Mouse (Mus musculus) testis, adult 2 months (tissue): Measurements from ENCODE around the gene Pcx. TPM values are rescaled to one million over a fixed set of nuclear protein-coding genes. Genes with fewer than 3 reads are reported as not detected.
A peak's percentile ranks its signal among the peaks of the same experiment; 100 is the strongest.

Experiments
- H3K27ac ChIP-seq: fragments of 200-500 bp; 2 replicates; pipeline ENCODE4 v1.5.1; 2012; ENCODE audit warnings: low read depth, low read length; ENCODE audit not compliant: control insufficient read depth, insufficient read depth
- H3K27me3 ChIP-seq: fragments of 200-500 bp; 2 replicates; pipeline ENCODE4 v1.6.1; 2012; ENCODE audit warnings: mild to moderate bottlenecking, low read length, moderate library complexity; ENCODE audit not compliant: control insufficient read depth, insufficient read depth
- H3K36me3 ChIP-seq: fragments of 200-500 bp; 2 replicates; pipeline ENCODE4 v1.6.1; 2012; ENCODE audit warnings: mild to moderate bottlenecking, low read length; ENCODE audit not compliant: control insufficient read depth, insufficient read depth
- H3K4me1 ChIP-seq: fragments of 200-500 bp; 2 replicates; pipeline ENCODE4 v1.6.1; 2012; ENCODE audit warnings: low read length; ENCODE audit not compliant: control insufficient read depth, insufficient read depth
- H3K4me3 ChIP-seq: fragments of 200-500 bp; 2 replicates; pipeline ENCODE4 v1.5.1; 2012; ENCODE audit warnings: low read depth, mild to moderate bottlenecking, low read length, moderate library complexity, mixed read lengths; ENCODE audit not compliant: control insufficient read depth
- CTCF ChIP-seq: fragments of 200-500 bp; IDR thresholded peaks from 2 replicates; pipeline ENCODE4 v1.5.1; 2012; ENCODE audit warnings: low read depth, mild to moderate bottlenecking, inconsistent platforms, low read length, moderate library complexity; ENCODE audit not compliant: control insufficient read depth, insufficient read depth, insufficient replicate concordance
- POLR2A ChIP-seq: fragments of 200-500 bp; IDR thresholded peaks from 2 replicates; pipeline ENCODE4 v1.6.1; 2012; ENCODE audit warnings: low read depth, mild to moderate bottlenecking, inconsistent platforms, low read length, moderate library complexity; ENCODE audit not compliant: control insufficient read depth
- polyA plus RNA-seq: library from polyadenylated mRNA; depleted of rRNA; stranded (reverse); fragments of >200 nt; gene quantifications from 2 replicates; pipeline ENCODE4 v1.2.3, GENCODE M21; 2012

The Pcx gene
- polyA plus RNA-seq, 1 experiment = 14.3 TPM

- Histone ChIP-seq H3K27ac (no peak overlapping the region), H3K27me3 (no peaks in the 10 kb centered on the region)
- no peak for TF ChIP-seq CTCF
- no peak for TF ChIP-seq POLR2A
Measured at GRCm38 (mm10) chr19:4476601-4477257, 33.5 kb upstream of the Pcx start.

GRCm38 (mm10) chr19:4477345-4478189 lies 32.7 kb upstream of the Pcx start, which contains the start of gene Syt12:
Gene Syt12, minus strand, starts transcription at chr19:4477447.
- H3K4me3 ChIP-seq = peak within 1 kb of the TSS; percentile 76
- no peak for TF ChIP-seq CTCF
- no peak for TF ChIP-seq POLR2A
- peaks cover 15% of the 10 kb centered on the region for H3K4me1 ChIP-seq
- no peaks in the 10 kb centered on the region for H3K36me3 ChIP-seq
- H3K27me3 ChIP-seq = no peaks in the 10 kb centered on the region
- no peak within 1 kb of the TSS for H3K27ac ChIP-seq

More at GRCm38 (mm10) chr19:4476601-4477257, 33.5 kb upstream of the Pcx start:
- Histone ChIP-seq H3K4me3 (peak overlapping the region; percentile 76), H3K36me3 (no peaks in the 10 kb centered on the region), H3K4me1 (peaks cover 15% of the 10 kb centered on the region)

GRCm38 (mm10) chr19:4478190-4478516 lies 32.1 kb upstream of the Pcx start:
- Histone ChIP-seq H3K27me3 (no peaks in the 10 kb centered on the region), H3K4me3 (no peak overlapping the region), H3K36me3 (no peaks in the 10 kb centered on the region), H3K27ac (no peak overlapping the region), H3K4me1 (peaks cover 15% of the 10 kb centered on the region)
- TF ChIP-seq CTCF = no peak
- TF ChIP-seq POLR2A = no peak

GRCm38 (mm10) chr19:4480041-4480440 lies 30.2 kb upstream of the Pcx start:
- Histone ChIP-seq H3K27ac (no peak overlapping the region), H3K36me3 (no peaks in the 10 kb centered on the region), H3K27me3 (no peaks in the 10 kb centered on the region), H3K4me1 (peaks cover 15% of the 10 kb centered on the region), H3K4me3 (no peak overlapping the region)
- TF ChIP-seq CTCF (no peak), POLR2A (no peak)

GRCm38 (mm10) chr19:4481326-4481725 lies 28.9 kb upstream of the Pcx start:
- Histone ChIP-seq H3K4me1 (peaks cover 14% of the 10 kb centered on the region), H3K36me3 (no peaks in the 10 kb centered on the region), H3K27ac (no peak overlapping the region), H3K27me3 (no peaks in the 10 kb centered on the region), H3K4me3 (no peak overlapping the region)
- TF ChIP-seq POLR2A = no peak
- no peak for TF ChIP-seq CTCF

GRCm38 (mm10) chr19:4482111-4482859 lies 28.0 kb upstream of the Pcx start:
- Histone ChIP-seq H3K4me3 (no peak overlapping the region), H3K36me3 (no peaks in the 10 kb centered on the region), H3K27ac (no peak overlapping the region), H3K27me3 (no peaks in the 10 kb centered on the region), H3K4me1 (peaks cover 5% of the 10 kb centered on the region)
- TF ChIP-seq CTCF (no peak), POLR2A (no peak)

- Histone ChIP-seq H3K4me1 (no peaks in the 10 kb centered on the region), H3K4me3 (no peak overlapping the region), H3K36me3 (no peaks in the 10 kb centered on the region), H3K27me3 (no peaks in the 10 kb centered on the region), H3K27ac (no peak overlapping the region)
- TF ChIP-seq POLR2A (no peak), CTCF (no peak)
Measured at GRCm38 (mm10) chr19:4485006-4485405, 25.3 kb upstream of the Pcx start.
